Mouse (Mus musculus) forebrain, embryonic 16.5 days (tissue): Measurements from ENCODE around the gene Uqcrfs1. TPM values are rescaled to one million over a fixed set of nuclear protein-coding genes. Genes with fewer than 3 reads are reported as not detected.

Source experiments
- ATAC-seq: fragments of 200-750 bp; cut with Nextera tagmentation; 2 replicates; pipeline ENCODE4 v1.8.0; 2017; ENCODE audit warnings: mild to moderate bottlenecking, moderate library complexity
- H3K27ac ChIP-seq: fragments of 300-500 bp; sonication (generic); 2 replicates; pipeline ENCODE4 v1.5.1; 2014; ENCODE audit warnings: low read length, control low read depth
- H3K27me3 ChIP-seq: fragments of 300-500 bp; sonication (generic); replicated peaks from 2 replicates; pipeline ENCODE4 v1.6.1; 2014; ENCODE audit warnings: low read length; ENCODE audit not compliant: control insufficient read depth, insufficient read depth
- H3K36me3 ChIP-seq: fragments of 300-500 bp; sonication (generic); 2 replicates; pipeline ENCODE4 v1.6.1; 2014; ENCODE audit not compliant: control insufficient read depth, insufficient read depth
- H3K4me1 ChIP-seq: fragments of 300-500 bp; sonication (generic); replicated peaks from 2 replicates; pipeline ENCODE4 v1.6.1; 2014; ENCODE audit warnings: low read length; ENCODE audit not compliant: control insufficient read depth, insufficient read depth
- H3K4me2 ChIP-seq: fragments of 300-500 bp; sonication (generic); 2 replicates; pipeline ENCODE4 v1.6.1; 2014; ENCODE audit warnings: mild to moderate bottlenecking, low read length, control low read depth
- H3K4me3 ChIP-seq: fragments of 300-500 bp; sonication (generic); replicated peaks from 2 replicates; pipeline ENCODE4 v1.5.1; 2014; ENCODE audit warnings: mild to moderate bottlenecking, low read length, control low read depth
- H3K9ac ChIP-seq: fragments of 300-500 bp; sonication (generic); replicated peaks from 2 replicates; pipeline ENCODE4 v1.6.1; 2014; ENCODE audit warnings: low read depth, low read length, control low read depth
- H3K9me3 ChIP-seq: fragments of 300-500 bp; sonication (generic); 2 replicates; pipeline ENCODE4 v1.6.1; 2016; ENCODE audit warnings: low read length; ENCODE audit not compliant: control insufficient read depth
- WGBS: fragments of 180-500 bp; shearing (Covaris S2); extraction: QIAGEN DNeasy Blood & Tissue Kit; methylation state at CpG from one replicate; pipeline ENCODE4 v1.1.7; 2014; 5-methylcytosine and 5-hydroxymethylcytosine counted together
- polyA plus RNA-seq: library from polyadenylated mRNA; unstranded; fragments of >200 nt; fragmentation: Nextera tagmentation; extraction: Ambion mirVana; gene quantifications from 2 replicates; pipeline ENCODE4 v1.2.1, GENCODE M21; 2015

Uqcrfs1 gene
- polyA plus RNA-seq, result 227 and 233 TPM in 2 replicates

GRCm38 (mm10) chr13:30544856-30545604 is at the start of gene Uqcrfs1:
Uqcrfs1 (minus strand) TSS chr13:30545362.
- Histone ChIP-seq H3K27ac (peak within 1 kb of the TSS; percentile 51), H3K4me1 (peaks cover 18% of the 10 kb centered on the region), H3K9me3 (no peaks in the 10 kb centered on the region), H3K4me2 (peak within 1 kb of the TSS; percentile 71), H3K27me3 (no peaks in the 10 kb centered on the region), H3K4me3 (peak within 1 kb of the TSS; percentile 66), H3K36me3 (peaks cover 7% of the 10 kb centered on the region), H3K9ac (peak within 1 kb of the TSS; percentile 85)
- WGBS, result under 1% methylated on average over 82 of the region's 82 CpGs
- ATAC-seq, result peak; percentile 99

GRCm38 (mm10) chr13:30585786-30586185 is 40.6 kb upstream of the Uqcrfs1 start:
- H3K9ac ChIP-seq, result no peak overlapping the region
- H3K4me2 ChIP-seq, result no peak overlapping the region
- WGBS, result 91% methylated on average over 3 of the region's 3 CpGs
- no peak overlapping the region for H3K4me3 ChIP-seq
- H3K36me3 ChIP-seq, result no peaks in the 10 kb centered on the region
- ATAC-seq, result no peak
- H3K27ac ChIP-seq, result no peak overlapping the region
- H3K9me3 ChIP-seq, result no peaks in the 10 kb centered on the region
- H3K27me3 ChIP-seq, result no peaks in the 10 kb centered on the region
- H3K4me1 ChIP-seq, result no peaks in the 10 kb centered on the region

DNA sequence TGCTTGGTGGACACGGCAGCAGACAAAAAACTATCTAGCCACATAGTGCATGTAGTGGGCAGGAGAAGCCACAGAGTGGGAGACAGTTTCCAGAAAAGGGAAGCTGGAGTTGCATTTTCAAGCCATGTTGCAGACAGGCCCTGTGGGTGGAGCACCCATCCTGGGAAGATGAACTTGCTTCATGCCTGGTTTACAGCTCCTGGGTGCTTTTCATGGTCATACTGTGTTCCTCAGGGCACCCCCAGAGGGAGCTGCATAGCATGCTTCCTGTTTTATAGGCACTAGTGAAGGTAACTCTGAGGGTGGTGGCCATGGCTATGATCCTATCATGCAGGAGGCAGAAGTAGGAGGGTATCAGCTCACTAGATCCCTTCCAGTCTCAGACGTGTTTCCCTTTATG is 37.4 kb upstream of the Uqcrfs1 start:
- no peaks in the 10 kb centered on the region for H3K4me1 ChIP-seq
- no peaks in the 10 kb centered on the region for H3K27me3 ChIP-seq
- H3K36me3 ChIP-seq, result no peaks in the 10 kb centered on the region
- no peak overlapping the region for H3K4me3 ChIP-seq
- no peak overlapping the region for H3K27ac ChIP-seq
- 65% methylated on average over 2 of the region's 2 CpGs for WGBS
- no peak overlapping the region for H3K4me2 ChIP-seq
- no peak for ATAC-seq
- H3K9me3 ChIP-seq, result 0 out of 2 replicates have a peak, but pooled peaks cover 2% of the 10 kb centered on the region
- H3K9ac ChIP-seq, result no peak overlapping the region

DNA sequence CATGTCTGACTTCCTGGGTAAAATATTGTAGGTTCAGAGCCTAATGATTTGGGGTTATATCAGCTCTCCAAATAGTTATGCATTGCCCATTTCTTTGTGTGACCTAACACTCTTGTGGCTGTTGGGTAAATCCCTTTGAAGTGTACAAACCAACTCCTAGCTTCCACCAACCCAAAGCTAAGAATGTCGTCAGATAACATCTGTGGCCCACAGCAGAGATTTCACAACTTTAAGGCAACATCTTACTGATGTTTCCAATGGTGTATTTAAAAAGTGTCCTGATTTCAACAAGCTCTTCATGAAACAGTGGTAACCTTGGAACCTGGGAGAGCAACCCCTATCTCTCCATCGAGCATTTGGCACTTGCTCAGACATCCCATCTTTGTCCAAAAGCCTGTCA is 33.6 kb upstream of the Uqcrfs1 start:
- Histone ChIP-seq H3K4me1 (no peaks in the 10 kb centered on the region), H3K9ac (no peak overlapping the region), H3K27me3 (no peaks in the 10 kb centered on the region), H3K4me3 (no peak overlapping the region), H3K9me3 (0 out of 2 replicates have a peak, but pooled peaks cover 2% of the 10 kb centered on the region), H3K36me3 (no peaks in the 10 kb centered on the region), H3K27ac (no peak overlapping the region), H3K4me2 (no peak overlapping the region)
- 89% methylated on average over 2 of the region's 2 CpGs for WGBS
- no peak for ATAC-seq

GRCm38 (mm10) chr13:30576819-30577218 is 31.7 kb upstream of the Uqcrfs1 start:
- Histone ChIP-seq H3K4me1 (no peaks in the 10 kb centered on the region), H3K27ac (no peak overlapping the region), H3K27me3 (no peaks in the 10 kb centered on the region), H3K9me3 (0 out of 2 replicates have a peak, but pooled peaks cover 2% of the 10 kb centered on the region), H3K4me2 (no peak overlapping the region), H3K4me3 (no peak overlapping the region), H3K36me3 (no peaks in the 10 kb centered on the region), H3K9ac (no peak overlapping the region)
- 67% methylated on average over 2 of the region's 2 CpGs for WGBS
- ATAC-seq, result no peak

- H3K4me2 ChIP-seq, result no peak overlapping the region
- WGBS, result 67% methylated on average over 4 of the region's 4 CpGs
Observed at GRCm38 (mm10) chr13:30572971-30573370, 27.8 kb upstream of the Uqcrfs1 start.

GRCm38 (mm10) chr13:30570182-30570581 is 25.0 kb upstream of the Uqcrfs1 start:
- Histone ChIP-seq H3K4me2 (no peak overlapping the region), H3K4me1 (no peaks in the 10 kb centered on the region), H3K9me3 (no peaks in the 10 kb centered on the region), H3K9ac (no peak overlapping the region), H3K27ac (no peak overlapping the region), H3K27me3 (no peaks in the 10 kb centered on the region), H3K4me3 (no peak overlapping the region), H3K36me3 (no peaks in the 10 kb centered on the region)
- no peak for ATAC-seq
- 83% methylated on average over 1 of the region's 1 CpGs for WGBS

More at GRCm38 (mm10) chr13:30572971-30573370, 27.8 kb upstream of the Uqcrfs1 start:
- no peak overlapping the region for H3K9ac ChIP-seq
- no peak overlapping the region for H3K27ac ChIP-seq
- ATAC-seq, result no peak
- 0 out of 2 replicates have a peak, but pooled peaks cover 2% of the 10 kb centered on the region for H3K9me3 ChIP-seq
- H3K4me3 ChIP-seq, result no peak overlapping the region
- no peaks in the 10 kb centered on the region for H3K4me1 ChIP-seq
- no peaks in the 10 kb centered on the region for H3K36me3 ChIP-seq
- H3K27me3 ChIP-seq, result no peaks in the 10 kb centered on the region

- Histone ChIP-seq H3K36me3 (no peaks in the 10 kb centered on the region), H3K9ac (no peak overlapping the region), H3K4me3 (no peak overlapping the region), H3K9me3 (no peaks in the 10 kb centered on the region), H3K27ac (no peak overlapping the region), H3K27me3 (no peaks in the 10 kb centered on the region), H3K4me2 (no peak overlapping the region), H3K4me1 (no peaks in the 10 kb centered on the region)
- 78% methylated on average over 7 of the region's 7 CpGs for WGBS
- no peak for ATAC-seq
Observed at GRCm38 (mm10) chr13:30567571-30567970, 22.4 kb upstream of the Uqcrfs1 start.

- ATAC-seq, result no peak
- Histone ChIP-seq H3K36me3 (no peaks in the 10 kb centered on the region), H3K9me3 (no peaks in the 10 kb centered on the region), H3K27me3 (no peaks in the 10 kb centered on the region), H3K9ac (no peak overlapping the region), H3K4me2 (no peak overlapping the region), H3K27ac (no peak overlapping the region), H3K4me3 (no peak overlapping the region), H3K4me1 (no peaks in the 10 kb centered on the region)
- 69% methylated on average over 8 of the region's 8 CpGs for WGBS
Observed at GRCm38 (mm10) chr13:30566767-30567166, 21.6 kb upstream of the Uqcrfs1 start.
